In genomic region chr17:32550900-32551770, GRCm38 (mm10) we compare ENCODE assay signal across 8 mouse cellular contexts. TPM values are rescaled to one million over a fixed set of nuclear protein-coding genes. Genes with fewer than 3 reads are reported as not detected.
DNase-seq lines count a peak whose midpoint lies in the region; ATAC-seq and TF ChIP-seq lines count a peak whose summit lies in the region.

No protein-coding gene starts in this region.

- peak; percentile 94 for DNase-seq in midbrain, postnatal 0 days (ENCODE audit: low spot score)
- DNase-seq in splenic B cell, adult 2 months (ENCODE audit: low read depth, low spot score), result peak; percentile 50

- 15% methylated on average over 20 of the region's 20 CpGs for WGBS in embryonic facial prominence, embryonic 15.5 days
- 10% methylated on average over 20 of the region's 20 CpGs for WGBS in heart, embryonic 12.5 days
- 17% methylated on average over 20 of the region's 20 CpGs for WGBS in kidney, embryonic 16.5 days
- 20% methylated on average over 20 of the region's 20 CpGs for WGBS in limb, embryonic 15.5 days
- WGBS in midbrain, postnatal 0 days, result 10% methylated on average over 20 of the region's 20 CpGs

- no peak overlapping the region for H3K9ac ChIP-seq in embryonic facial prominence, embryonic 15.5 days
- peak overlapping the region; percentile 60 for H3K9ac ChIP-seq in heart, embryonic 12.5 days
- peak overlapping the region; percentile 26; the same call in 1 of the 2 replicates for H3K9ac ChIP-seq in kidney, embryonic 16.5 days (replicated peaks; ENCODE audit: low read length)
- H3K9ac ChIP-seq in limb, embryonic 15.5 days, result no peak overlapping the region
- peak overlapping the region; percentile 39 for H3K9ac ChIP-seq in midbrain, postnatal 0 days (replicated peaks; ENCODE audit: low read length, poor library complexity, severe bottlenecking)

- H3K36me3 ChIP-seq in embryonic facial prominence, embryonic 15.5 days, result no peaks in the 10 kb centered on the region
- no peaks in the 10 kb centered on the region for H3K36me3 ChIP-seq in heart, embryonic 12.5 days
- no peaks in the 10 kb centered on the region for H3K36me3 ChIP-seq in kidney, embryonic 16.5 days (ENCODE audit: insufficient read depth, low read length)
- H3K36me3 ChIP-seq in limb, embryonic 15.5 days, result no peaks in the 10 kb centered on the region
- no peaks in the 10 kb centered on the region for H3K36me3 ChIP-seq in midbrain, postnatal 0 days (ENCODE audit: insufficient read depth, low read length)
- no peaks in the 10 kb centered on the region for H3K36me3 ChIP-seq in splenic B cell, adult 2 months (ENCODE audit: control insufficient read depth, insufficient read depth, low read length, poor library complexity, severe bottlenecking)

- H3K4me3 ChIP-seq in bone marrow macrophage, adult 2 months (ENCODE audit: insufficient read depth, low read length), result no peak overlapping the region
- peak overlapping the region; percentile 24 for H3K4me3 ChIP-seq in embryonic facial prominence, embryonic 15.5 days (replicated peaks)
- peak overlapping the region; percentile 32 for H3K4me3 ChIP-seq in heart, embryonic 12.5 days
- H3K4me3 ChIP-seq in kidney, embryonic 16.5 days (ENCODE audit: low read length), result peak overlapping the region; percentile 30
- H3K4me3 ChIP-seq in limb, embryonic 15.5 days, result no peak overlapping the region
- H3K4me3 ChIP-seq in midbrain, postnatal 0 days (ENCODE audit: low read depth, low read length), result peak overlapping the region; percentile 34

- H3K4me1 ChIP-seq in bone marrow macrophage, adult 2 months (ENCODE audit: control insufficient read depth, insufficient read depth, low read length), result no peaks in the 10 kb centered on the region; the same call in 1 of the 2 replicates
- no peaks in the 10 kb centered on the region for H3K4me1 ChIP-seq in embryonic facial prominence, embryonic 15.5 days
- peaks cover 8% of the 10 kb centered on the region for H3K4me1 ChIP-seq in heart, embryonic 12.5 days (replicated peaks)
- no peaks in the 10 kb centered on the region for H3K4me1 ChIP-seq in kidney, embryonic 16.5 days (ENCODE audit: insufficient read depth, low read length)
- no peaks in the 10 kb centered on the region for H3K4me1 ChIP-seq in limb, embryonic 15.5 days
- H3K4me1 ChIP-seq in midbrain, postnatal 0 days (ENCODE audit: insufficient read depth, low read length), result no peaks in the 10 kb centered on the region

- peak overlapping the region; percentile 45 for H3K4me2 ChIP-seq in embryonic facial prominence, embryonic 15.5 days (replicated peaks)
- peak overlapping the region; percentile 67 for H3K4me2 ChIP-seq in heart, embryonic 12.5 days
- H3K4me2 ChIP-seq in kidney, embryonic 16.5 days (replicated peaks; ENCODE audit: low read depth, low read length), result peak overlapping the region; percentile 48
- H3K4me2 ChIP-seq in limb, embryonic 15.5 days, result peak overlapping the region; percentile 30; the same call in 1 of the 2 replicates
- peak overlapping the region; percentile 49 for H3K4me2 ChIP-seq in midbrain, postnatal 0 days (ENCODE audit: low read depth, low read length, poor library complexity, severe bottlenecking)

- H3K27me3 ChIP-seq in embryonic facial prominence, embryonic 15.5 days, result no peaks in the 10 kb centered on the region
- H3K27me3 ChIP-seq in heart, embryonic 12.5 days (replicated peaks), result no peaks in the 10 kb centered on the region
- H3K27me3 ChIP-seq in kidney, embryonic 16.5 days (ENCODE audit: insufficient read depth, low read length), result no peaks in the 10 kb centered on the region
- no peaks in the 10 kb centered on the region for H3K27me3 ChIP-seq in limb, embryonic 15.5 days
- no peaks in the 10 kb centered on the region for H3K27me3 ChIP-seq in midbrain, postnatal 0 days (ENCODE audit: insufficient read depth, low read length)
- H3K27me3 ChIP-seq in splenic B cell, adult 2 months (ENCODE audit: control insufficient read depth, insufficient read depth, low read length, poor library complexity, severe bottlenecking), result no peaks in the 10 kb centered on the region

- no peak overlapping the region for H3K27ac ChIP-seq in bone marrow macrophage, adult 2 months (ENCODE audit: insufficient read depth, low read depth, low read length)
- H3K27ac ChIP-seq in embryonic facial prominence, embryonic 15.5 days (replicated peaks), result no peak overlapping the region
- no peak overlapping the region for H3K27ac ChIP-seq in heart, embryonic 12.5 days (ENCODE audit: poor library complexity, severe bottlenecking)
- H3K27ac ChIP-seq in kidney, embryonic 16.5 days (ENCODE audit: low read length), result no peak overlapping the region
- no peak overlapping the region for H3K27ac ChIP-seq in limb, embryonic 15.5 days
- H3K27ac ChIP-seq in midbrain, postnatal 0 days (ENCODE audit: low read depth, low read length), result no peak overlapping the region

- TF ChIP-seq CTCF in bone marrow macrophage, adult 2 months (IDR thresholded peaks at IDR 0.05; ENCODE audit: low read depth, low read length), result peak; percentile 82
- TF ChIP-seq CTCF in midbrain, postnatal 0 days (IDR thresholded peaks at IDR 0.05), result peak; percentile 91

- ATAC-seq in CD4-positive, CD25-positive, alpha-beta regulatory T cell, adult 4 months, result peak; percentile 87
- ATAC-seq in embryonic facial prominence, embryonic 15.5 days (ENCODE audit: insufficient number of reproducible peaks, low FRiP score, low TSS enrichment, low read depth), result peak; percentile 54; the same call in 1 of the 2 replicates
- peak; percentile 39 for ATAC-seq in heart, embryonic 12.5 days (ENCODE audit: insufficient number of reproducible peaks, low FRiP score)
- peak; percentile 91 for ATAC-seq in kidney, embryonic 16.5 days (ENCODE audit: low FRiP score, low TSS enrichment)
- ATAC-seq in limb, embryonic 15.5 days (ENCODE audit: insufficient number of reproducible peaks, low FRiP score, low TSS enrichment, low read depth), result no peak
- peak; percentile 96 for ATAC-seq in midbrain, postnatal 0 days (ENCODE audit: low FRiP score)

- no peak for TF ChIP-seq POLR2A in bone marrow macrophage, adult 2 months (IDR thresholded peaks at IDR 0.05; ENCODE audit: borderline replicate concordance, low read depth, low read length)

- no peaks in the 10 kb centered on the region for H3K9me3 ChIP-seq in embryonic facial prominence, embryonic 15.5 days (replicated peaks)
- H3K9me3 ChIP-seq in heart, embryonic 12.5 days (replicated peaks), result no peaks in the 10 kb centered on the region
- no peaks in the 10 kb centered on the region for H3K9me3 ChIP-seq in kidney, embryonic 16.5 days (ENCODE audit: low read length)
- no peaks in the 10 kb centered on the region for H3K9me3 ChIP-seq in limb, embryonic 15.5 days
- no peaks in the 10 kb centered on the region for H3K9me3 ChIP-seq in midbrain, postnatal 0 days (ENCODE audit: low read length)

RNA-seq across cellular contexts. Expression of gene Cyp4f16, which starts 14.8 kb away (rescaled TPM):
- polyA plus RNA-seq in CD4-positive, CD25-positive, alpha-beta regulatory T cell, adult 4 months (2017; shearing (Covaris generic)), result 10 to 100 TPM in 1 of 2 experiments, 1 to 10 TPM in 1; 7.3 to 21.3 TPM
- 52.2 and 53.6 TPM in 2 replicates for polyA plus RNA-seq in bone marrow macrophage, adult 2 months (2012; ENCODE audit: insufficient read depth, insufficient read length, missing spikeins)
- 18.2 and 23.3 TPM in 2 replicates for polyA plus RNA-seq in embryonic facial prominence, embryonic 15.5 days (2015; fragmentation: Nextera tagmentation; extraction: Ambion mirVana)
- 18.3 and 19.2 TPM in 2 replicates for polyA plus RNA-seq in heart, embryonic 12.5 days (2016; fragmentation: Nextera tagmentation; extraction: Ambion mirVana)
- polyA plus RNA-seq in kidney, embryonic 16.5 days (2015; fragmentation: Nextera tagmentation; extraction: Ambion mirVana), result 24.5 and 27.5 TPM in 2 replicates
- 19.7 and 20.9 TPM in 2 replicates for polyA plus RNA-seq in limb, embryonic 15.5 days (2015; fragmentation: Nextera tagmentation; extraction: Ambion mirVana)
- 7.2 and 10.6 TPM in 2 replicates for total RNA-seq in midbrain, postnatal 0 days (2014; rRNA removed)
- polyA plus RNA-seq in midbrain, postnatal 0 days (2015; fragmentation: Nextera tagmentation; extraction: Ambion mirVana), result 9.1 and 11.2 TPM in 2 replicates

RNA-seq across cellular contexts. Expression of gene Cyp4f17, which starts 45.3 kb away (rescaled TPM):
- polyA plus RNA-seq in CD4-positive, CD25-positive, alpha-beta regulatory T cell, adult 4 months (2017; shearing (Covaris generic)), result 10 to 100 TPM; 11.0 to 13.1 TPM
- polyA plus RNA-seq in bone marrow macrophage, adult 2 months (2012; ENCODE audit: insufficient read depth, insufficient read length, missing spikeins), result 2.2 and 3.5 TPM in 2 replicates
- polyA plus RNA-seq in embryonic facial prominence, embryonic 15.5 days (2015; fragmentation: Nextera tagmentation; extraction: Ambion mirVana), result 11.7 and 15.5 TPM in 2 replicates
- polyA plus RNA-seq in heart, embryonic 12.5 days (2016; fragmentation: Nextera tagmentation; extraction: Ambion mirVana), result 6.1 and 7.1 TPM in 2 replicates
- polyA plus RNA-seq in kidney, embryonic 16.5 days (2015; fragmentation: Nextera tagmentation; extraction: Ambion mirVana), result 7.4 and 10.4 TPM in 2 replicates
- polyA plus RNA-seq in limb, embryonic 15.5 days (2015; fragmentation: Nextera tagmentation; extraction: Ambion mirVana), result 12.6 and 12.9 TPM in 2 replicates
- total RNA-seq in midbrain, postnatal 0 days (2014; rRNA removed), result 15.2 and 15.4 TPM in 2 replicates
- 9.9 and 11.5 TPM in 2 replicates for polyA plus RNA-seq in midbrain, postnatal 0 days (2015; fragmentation: Nextera tagmentation; extraction: Ambion mirVana)

Comparison
In these comparisons a context has a peak if more than half of its experiments do, and no peak if none do; other contexts are left out.
1. H3K4me3 ChIP-seq: peak in embryonic facial prominence, embryonic 15.5 days (single experiment), heart, embryonic 12.5 days (single experiment), kidney, embryonic 16.5 days (single experiment) and midbrain, postnatal 0 days (single experiment); none in bone marrow macrophage, adult 2 months (single experiment) and limb, embryonic 15.5 days (single experiment).
2. H3K9ac ChIP-seq: peak in heart, embryonic 12.5 days (single experiment), kidney, embryonic 16.5 days (single experiment) and midbrain, postnatal 0 days (single experiment); none in embryonic facial prominence, embryonic 15.5 days (single experiment) and limb, embryonic 15.5 days (single experiment).
3. Peak in every context shown above with its lines, with median percentiles within 50 percentile points of each other: H3K4me2 ChIP-seq.